Mouse (Mus musculus) v-Abl transformed pro-B cells (cell line): Measurements from ENCODE around the gene Rad51d.

Experiments
- in situ Hi-C, 2 experiments: fragments of 400-800 bp; cut with MboI; formaldehyde crosslinking; loops; one replicate each; pipeline ENCODE4 v1.15.1; 2025; ENCODE audit not compliant: unreplicated experiment in 2 of 2

Gene Rad51d

GRCm38 (mm10) chr11:82901606-82902310 is 11.3 kb upstream of the Rad51d start:
- in situ Hi-C loops: loop anchor here (25.0 kb wide), 1 partner anchor 286 kb away; the partner anchor contains the start of genes Slfn3 (in 2 of the 2) and Slfn4 (in 2 of the 2)

GRCm38 (mm10) chr11:82899720-82900119 is 9.3 kb upstream of the Rad51d start:
- in situ Hi-C loops: loop anchor here (10.0 to 25.0 kb wide), 5 partner anchors 285 to 1262 kb away; partner anchors contain the start of genes Slfn3 (in 2 of the 2), Slfn4 (in 2 of the 2) and Tmem132e (in 1 of the 2)

DNA sequence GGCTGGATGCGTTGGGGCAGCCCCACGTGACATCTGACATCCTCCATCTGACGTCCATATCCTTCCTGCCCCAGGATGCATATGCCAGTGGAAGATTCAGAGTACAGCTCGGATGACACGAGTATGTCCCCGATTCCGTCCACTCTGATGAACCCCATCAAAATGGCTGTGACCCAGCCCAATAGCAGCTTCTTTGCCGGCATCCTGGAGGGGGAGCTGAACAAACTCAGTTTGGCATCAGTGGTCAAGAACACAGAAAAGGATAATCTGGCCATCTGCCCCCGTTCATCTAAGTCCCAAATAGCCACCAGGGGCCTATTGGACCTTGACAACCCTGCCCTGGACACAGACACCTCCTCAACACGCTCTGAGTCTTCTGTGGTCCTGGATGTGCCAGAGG is 7.1 kb upstream of the Rad51d start:
- in situ Hi-C loops: loop anchor here (10.0 to 25.0 kb wide), 4 partner anchors 283 to 1260 kb away; partner anchors contain the start of gene Tmem132e (in 1 of the 2)

DNA sequence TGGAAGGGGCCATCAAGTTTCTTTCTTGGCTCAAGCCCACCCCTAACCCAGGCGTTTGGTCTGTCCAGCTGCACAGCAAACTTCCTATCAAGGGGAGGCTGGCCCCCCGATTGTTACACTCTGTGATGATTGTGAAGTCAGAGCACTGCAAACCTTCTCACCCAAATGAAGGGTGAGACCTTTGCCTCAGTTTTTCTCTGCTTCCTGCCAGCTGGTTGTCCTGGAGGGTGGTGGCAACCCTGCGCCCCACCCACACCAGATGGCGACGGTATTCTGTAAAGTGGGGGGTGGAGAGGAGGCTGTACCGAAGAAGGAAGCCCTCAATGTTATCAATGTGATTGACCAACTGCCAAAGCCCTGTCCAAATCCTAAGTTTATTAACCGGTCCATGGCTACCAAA is 1.5 kb upstream of the Rad51d start, which contains the start of gene Fndc8:
Gene Fndc8 (plus strand): TSS at position 189 of the 400 bp plus-strand sequence.
- in situ Hi-C loops: loop anchor here (5.0 to 25.0 kb wide), 5 partner anchors 277 to 1255 kb away; partner anchors contain the start of gene Tmem132e (in 1 of the 2)

DNA sequence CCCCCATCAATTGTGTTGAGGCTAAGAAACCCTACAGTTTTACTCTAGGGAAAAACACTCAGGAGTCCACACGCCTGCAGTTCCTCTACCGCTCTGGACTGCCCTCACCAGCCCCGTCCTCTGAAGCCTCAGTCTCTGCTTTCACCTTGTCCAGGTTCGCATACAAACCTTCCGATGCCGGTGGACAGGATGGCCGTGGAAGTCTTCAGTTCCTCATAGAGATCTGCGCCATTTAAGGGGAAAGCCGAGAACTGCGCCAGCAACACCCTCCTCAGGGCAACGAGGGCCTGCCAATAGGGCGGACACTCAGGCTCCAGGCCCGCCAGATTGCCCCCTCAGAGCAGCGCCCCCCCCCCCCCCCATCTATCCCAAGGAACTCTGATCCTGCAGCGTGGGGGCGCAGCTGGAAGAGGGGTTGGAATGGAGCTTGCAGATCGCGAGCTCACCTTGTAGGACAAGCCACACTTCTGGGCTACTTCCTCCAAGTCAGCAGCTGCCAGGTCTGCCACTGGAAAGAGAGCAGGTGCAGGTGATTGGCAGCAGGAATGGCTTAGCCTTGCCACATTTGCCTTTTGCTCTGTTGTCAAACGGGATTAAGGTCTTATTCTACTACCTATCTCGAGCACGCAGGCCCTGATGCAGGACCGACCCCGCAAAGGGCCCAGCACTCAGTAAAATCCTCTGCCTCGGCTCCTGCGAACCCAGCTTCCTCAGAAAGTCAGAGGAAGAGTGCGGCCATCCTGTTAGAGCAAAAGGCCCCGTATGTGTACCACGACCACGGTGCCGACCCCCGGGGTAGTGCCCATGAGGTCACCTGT is 681 bp downstream of the Rad51d start:
- in situ Hi-C loops: loop anchor here (5.0 to 25.0 kb wide), 10 partner anchors 72 to 1255 kb away; partner anchors contain the start of gene Tmem132e (in 1 of the 2)

DNA sequence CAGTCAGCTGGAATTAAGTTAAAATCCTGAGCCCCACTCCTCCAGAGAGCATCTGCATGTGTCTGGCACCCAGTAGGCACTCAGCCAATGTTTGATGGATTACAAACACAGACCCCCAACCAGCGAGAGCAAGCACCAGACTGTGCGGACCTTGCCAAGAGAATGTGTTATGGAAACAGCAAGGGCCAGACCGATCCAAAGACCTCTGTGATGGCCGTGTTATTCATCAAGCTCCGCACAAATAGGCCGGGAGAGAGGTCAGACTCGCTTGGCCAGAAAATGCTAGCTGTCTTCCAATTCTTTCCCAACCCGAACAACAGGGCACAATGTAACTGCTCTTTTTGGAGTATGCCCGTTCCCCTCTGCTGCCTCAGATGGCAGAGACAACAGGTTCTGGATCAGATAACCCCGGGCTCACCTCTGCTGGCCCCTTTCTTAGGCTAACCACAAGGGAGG is 1.9 kb downstream of the Rad51d start:
- in situ Hi-C loops: loop anchor here (5.0 to 25.0 kb wide), 8 partner anchors 71 to 1254 kb away; partner anchors contain the start of gene Tmem132e (in 1 of the 2)

- in situ Hi-C loops: loop anchor here (5.0 to 25.0 kb wide), 8 partner anchors 69 to 1252 kb away; partner anchors contain the start of gene Tmem132e (in 1 of the 2)
Measured at GRCm38 (mm10) chr11:82886559-82886958, 3.9 kb downstream of the Rad51d start.

DNA sequence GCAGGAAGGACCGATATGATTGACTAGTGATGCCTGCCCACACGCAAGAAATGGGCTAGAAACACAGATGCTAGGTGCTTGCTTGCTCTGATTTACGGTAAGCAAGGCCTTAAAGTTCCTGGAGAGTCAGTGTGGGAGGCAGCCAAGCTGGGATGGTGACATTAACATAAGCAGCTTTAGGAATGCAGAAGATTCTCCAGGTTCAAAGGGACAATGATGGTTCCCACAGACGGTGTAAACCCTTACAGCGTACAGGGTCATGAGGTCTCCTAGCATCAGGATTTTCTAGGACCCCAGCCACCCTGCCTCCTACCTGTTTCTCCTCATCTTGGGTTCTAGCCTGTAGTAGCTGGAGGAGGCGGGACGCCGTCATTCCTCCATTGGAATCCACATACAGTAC is 7.2 kb downstream of the Rad51d start:
- in situ Hi-C loops: loop anchor here (10.0 to 25.0 kb wide), 4 partner anchors 268 to 1248 kb away; partner anchors contain the start of gene Tmem132e (in 1 of the 2)

GRCm38 (mm10) chr11:82877726-82878344 is 12.6 kb downstream of the Rad51d start:
- in situ Hi-C loops: loop anchor here in 1 of 2 experiments (25.0 kb wide), 2 partner anchors 491 to 1241 kb away; partner anchors contain the start of gene Tmem132e

- in situ Hi-C loops: loop anchor here in 1 of 2 experiments (25.0 kb wide), 2 partner anchors 488 to 1238 kb away; partner anchors contain the start of gene Tmem132e
Measured at GRCm38 (mm10) chr11:82875631-82876030, 14.8 kb downstream of the Rad51d start.

DNA sequence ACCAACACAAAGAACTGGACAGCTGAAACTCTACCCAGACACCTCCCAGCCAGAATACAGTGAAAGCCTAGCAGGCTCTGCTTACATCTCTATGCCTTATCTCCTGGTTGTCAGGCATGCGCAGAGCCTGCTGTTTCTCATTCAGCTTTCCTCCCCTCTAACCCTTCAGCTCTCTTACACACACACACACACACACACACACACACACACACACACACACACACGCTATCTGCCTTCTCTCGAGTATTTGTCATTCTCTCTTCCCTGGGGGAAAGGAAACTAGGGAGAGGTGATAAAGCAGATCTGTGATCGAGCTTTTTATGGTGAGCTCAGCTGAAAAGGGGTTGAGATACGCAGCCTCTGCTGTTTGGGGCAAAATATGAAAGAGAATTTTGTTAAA is 15.5 kb downstream of the Rad51d start:
- in situ Hi-C loops: loop anchor here in 1 of 2 experiments (25.0 kb wide), 2 partner anchors 488 to 1238 kb away; partner anchors contain the start of gene Tmem132e

DNA sequence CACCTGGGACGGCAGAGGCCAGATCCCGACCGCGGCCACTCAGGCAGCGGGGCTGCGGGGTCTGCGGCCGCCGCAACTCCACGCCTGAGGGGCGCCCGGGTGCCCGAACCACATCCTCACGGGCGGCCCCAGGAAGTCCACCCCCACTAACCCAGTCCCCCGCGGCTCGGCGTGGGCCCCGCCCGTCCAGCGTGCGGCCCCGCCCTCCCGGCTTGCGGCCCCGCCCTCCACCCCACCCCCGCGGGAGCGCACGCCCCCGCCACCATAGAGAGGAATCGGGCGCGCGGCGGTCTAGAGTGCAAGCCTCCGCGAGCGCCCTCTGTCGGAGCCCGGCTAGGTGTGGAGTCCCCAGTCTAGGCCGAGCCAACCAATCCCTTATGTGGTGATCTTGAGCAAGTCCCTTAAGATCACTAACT is 19.4 kb downstream of the Rad51d start, which contains the start of gene Rffl:
Gene Rffl (minus strand): TSS at position 180 of the 416 bp plus-strand sequence.
- in situ Hi-C loops: no loop called here

- in situ Hi-C loops: no loop called here
Measured at GRCm38 (mm10) chr11:82870173-82871030, 20.0 kb downstream of the Rad51d start.

DNA sequence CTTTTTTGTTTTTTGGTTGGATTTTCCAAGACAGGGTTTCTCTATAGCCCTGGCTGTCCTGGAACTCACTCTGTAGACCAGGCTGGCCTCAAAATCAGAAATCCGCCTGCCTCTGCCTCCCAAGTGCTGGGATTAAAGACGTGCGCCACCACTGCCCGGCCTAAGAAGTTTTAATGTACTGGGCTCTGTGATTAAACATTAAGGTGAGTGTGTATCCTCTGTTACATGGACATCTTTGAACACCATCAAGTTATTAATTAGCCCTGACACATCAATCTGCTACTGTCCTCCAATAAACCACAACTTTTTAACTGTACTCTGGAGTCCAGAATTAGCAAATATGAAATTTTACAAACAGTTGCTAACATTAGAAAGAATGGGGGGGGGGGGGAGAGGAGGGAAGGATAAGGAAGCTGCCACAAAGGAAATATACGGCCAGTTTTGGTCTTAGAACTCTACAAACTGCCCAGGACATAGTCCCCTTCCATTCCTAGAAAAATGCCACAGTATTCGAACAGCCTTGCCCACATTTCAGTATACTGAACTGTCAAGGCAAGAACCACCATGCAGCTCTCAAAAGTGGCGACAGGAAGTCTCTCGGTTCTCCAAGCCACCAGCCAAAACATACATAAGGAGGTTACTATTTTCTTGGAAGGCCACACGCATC is 20.8 kb downstream of the Rad51d start:
- in situ Hi-C loops: no loop called here

GRCm38 (mm10) chr11:82867956-82868355 is 22.5 kb downstream of the Rad51d start:
- in situ Hi-C loops: no loop called here

- in situ Hi-C loops: no loop called here
Measured at GRCm38 (mm10) chr11:82866850-82867564, 23.4 kb downstream of the Rad51d start.

DNA sequence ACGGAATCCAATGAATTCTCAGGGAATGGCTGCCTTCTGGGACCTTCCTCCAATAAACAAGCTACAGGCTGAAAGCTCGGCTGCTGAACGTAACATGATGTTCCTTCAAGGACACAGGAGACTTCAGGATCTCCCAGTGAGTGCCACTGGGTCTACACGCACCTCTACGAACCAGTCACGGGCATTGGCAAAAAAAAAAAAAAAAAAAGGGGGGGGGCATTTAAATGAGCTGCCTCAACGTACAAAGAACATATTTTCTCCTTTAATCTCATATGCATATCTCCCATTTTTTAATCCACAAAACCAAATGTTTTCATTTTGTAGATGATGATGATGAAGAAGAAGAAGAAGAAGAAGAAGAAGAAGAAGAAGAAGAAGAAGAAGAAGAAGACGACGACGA is 24.5 kb downstream of the Rad51d start:
- in situ Hi-C loops: no loop called here

- in situ Hi-C loops: no loop called here
Measured at GRCm38 (mm10) chr11:82863488-82863931, 26.9 kb downstream of the Rad51d start.
